Mouse (Mus musculus): ENCODE data around the gene Actr10. TPM values are rescaled to one million over a fixed set of nuclear protein-coding genes. Genes with fewer than 3 reads are reported as not detected.

Gene Actr10
- polyA plus RNA-seq, 1 experiment from 2014 or later: 192 TPM

DNA sequence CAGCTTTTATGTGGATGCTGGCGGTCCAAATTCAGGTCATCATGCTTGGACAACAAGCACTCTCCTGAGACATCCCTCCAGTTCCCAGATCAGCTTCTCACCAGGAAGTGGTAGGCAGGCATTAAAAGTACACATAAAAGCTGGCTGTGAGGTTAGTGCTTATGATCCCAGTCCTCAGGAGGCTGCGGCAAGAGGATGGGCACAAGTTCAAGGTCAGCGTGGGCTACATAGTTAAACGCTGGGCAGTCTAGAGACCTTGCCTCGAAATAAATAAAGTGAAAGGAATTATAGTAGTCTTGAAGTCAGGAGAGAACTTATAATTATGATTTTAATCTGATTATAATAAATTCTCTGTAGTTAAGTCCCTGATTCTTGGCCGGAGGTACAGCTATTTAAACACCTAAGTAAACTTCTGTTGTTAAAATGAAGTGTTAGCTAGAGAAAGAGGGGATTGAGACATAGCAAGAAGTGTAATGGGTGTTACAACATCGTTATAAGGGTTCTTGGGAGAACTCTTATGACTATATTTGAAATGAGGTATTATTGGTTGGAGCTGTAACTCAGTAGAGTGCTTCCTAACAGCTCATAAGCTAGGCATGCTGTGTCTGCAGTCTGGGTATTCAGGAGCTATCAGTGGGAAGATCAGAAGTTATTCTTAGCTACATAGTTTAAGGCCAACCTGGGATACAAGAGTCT lies 47.3 kb downstream of the Actr10 start:
- H3K9me3 ChIP-seq (ENCODE audit: low read length): no peaks in the 10 kb centered on the region
- no peak for TF ChIP-seq CTCF (IDR thresholded peaks at IDR 0.05)
- TF ChIP-seq EP300 (IDR thresholded peaks at IDR 0.05): peak; percentile 70
- no peak overlapping the region for H3K27ac ChIP-seq (ENCODE audit: low read length)
- H3K36me3 ChIP-seq (ENCODE audit: insufficient read depth, low read length): peaks cover 34% of the 10 kb centered on the region
- DNase-seq (ENCODE audit: low spot score) (peak; percentile 88), ATAC-seq (peak; percentile 94)
- WGBS: 76% methylated on average over 7 of the region's 7 CpGs
- H3K27me3 ChIP-seq (replicated peaks; ENCODE audit: insufficient read depth, low read length): no peaks in the 10 kb centered on the region
- no peak overlapping the region for H3K4me2 ChIP-seq (replicated peaks; ENCODE audit: low read depth, low read length)
- H3K4me1 ChIP-seq (ENCODE audit: insufficient read depth, low read depth, low read length): no peaks in the 10 kb centered on the region
- H3K4me3 ChIP-seq (ENCODE audit: low read depth, low read length): no peak overlapping the region
- no peak overlapping the region for H3K9ac ChIP-seq (replicated peaks; ENCODE audit: low read depth)

DNA sequence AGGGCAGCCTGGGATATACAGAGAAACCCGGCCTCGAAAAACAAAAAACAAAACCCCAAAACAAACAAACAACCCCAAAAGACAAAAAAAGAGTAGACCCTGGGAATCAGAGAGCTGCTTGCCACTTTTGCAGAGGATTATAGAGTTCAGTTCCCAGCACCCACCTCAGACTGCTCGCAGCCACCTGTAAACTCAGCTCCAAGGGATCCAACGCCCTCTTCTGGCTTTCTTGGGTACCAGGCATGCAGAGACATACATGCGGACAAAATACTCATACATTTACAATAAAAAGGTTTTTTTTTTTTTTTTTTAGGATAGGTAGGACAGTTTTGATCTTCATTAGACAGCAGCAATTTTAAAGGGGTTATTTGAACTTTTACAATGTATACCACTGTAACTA lies 59.6 kb downstream of the Actr10 start:
- no peak overlapping the region for H3K4me3 ChIP-seq (ENCODE audit: low read depth, low read length)
- H3K4me1 ChIP-seq (ENCODE audit: insufficient read depth, low read depth, low read length): peaks cover 4% of the 10 kb centered on the region; the same call in 1 of the 2 replicates
- no peak for ATAC-seq
- H3K4me2 ChIP-seq (replicated peaks; ENCODE audit: low read depth, low read length): no peak overlapping the region
- 0 out of 2 replicates have a peak, but pooled peaks cover 3% of the 10 kb centered on the region for H3K36me3 ChIP-seq (ENCODE audit: insufficient read depth, low read length)
- no peak for DNase-seq (ENCODE audit: low spot score)
- H3K9ac ChIP-seq (replicated peaks; ENCODE audit: low read depth): no peak overlapping the region
- no peaks in the 10 kb centered on the region for H3K9me3 ChIP-seq (ENCODE audit: low read length)
- TF ChIP-seq CTCF (IDR thresholded peaks at IDR 0.05): peak; percentile 19; the same call in 1 of the 2 replicates
- TF ChIP-seq EP300 (IDR thresholded peaks at IDR 0.05): no peak
- H3K27me3 ChIP-seq (replicated peaks; ENCODE audit: insufficient read depth, low read length): no peaks in the 10 kb centered on the region
- WGBS: 88% methylated on average over 5 of the region's 5 CpGs
- H3K27ac ChIP-seq (ENCODE audit: low read length): no peak overlapping the region

DNA sequence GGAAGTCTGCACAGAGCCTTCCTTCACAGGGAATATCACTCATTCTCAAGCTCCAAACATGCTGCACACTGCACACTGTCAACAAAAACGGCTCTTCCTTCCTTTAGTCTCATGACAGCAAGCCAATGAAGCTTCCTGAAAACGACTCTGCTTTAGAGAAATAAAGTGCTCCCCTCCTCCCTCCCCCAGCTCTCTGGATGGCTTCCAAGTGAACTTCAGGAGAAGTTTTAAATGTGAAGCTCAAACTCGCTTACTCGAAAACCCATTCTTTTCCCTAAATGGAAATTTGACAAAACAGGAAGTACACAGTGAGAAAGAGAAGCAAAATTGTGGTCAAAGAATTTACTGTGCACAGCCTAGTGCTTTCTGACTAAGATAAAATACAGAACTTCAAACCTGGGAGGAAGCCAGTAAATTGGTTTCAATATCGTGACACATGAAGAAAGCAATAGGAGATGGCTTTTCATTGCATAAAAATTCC lies 61.8 kb downstream of the Actr10 start:
- H3K9ac ChIP-seq (replicated peaks; ENCODE audit: low read depth): no peak overlapping the region
- H3K27me3 ChIP-seq (replicated peaks; ENCODE audit: insufficient read depth, low read length): no peaks in the 10 kb centered on the region
- peak overlapping the region; percentile 54 for H3K27ac ChIP-seq (ENCODE audit: low read length)
- peak overlapping the region; percentile 27 for H3K4me2 ChIP-seq (replicated peaks; ENCODE audit: low read depth, low read length)
- no peaks in the 10 kb centered on the region for H3K9me3 ChIP-seq (ENCODE audit: low read length)
- DNase-seq (ENCODE audit: low spot score): peak; percentile 74
- TF ChIP-seq CTCF (IDR thresholded peaks at IDR 0.05) (no peak), EP300 (IDR thresholded peaks at IDR 0.05) (peak; percentile 44)
- peak; percentile 74 for ATAC-seq
- H3K4me3 ChIP-seq (ENCODE audit: low read depth, low read length): no peak overlapping the region
- 10% methylated on average over 5 of the region's 5 CpGs for WGBS
- no peaks in the 10 kb centered on the region; the same call in 1 of the 2 replicates for H3K36me3 ChIP-seq (ENCODE audit: insufficient read depth, low read length)
- peaks cover 4% of the 10 kb centered on the region; the same call in 1 of the 2 replicates for H3K4me1 ChIP-seq (ENCODE audit: insufficient read depth, low read depth, low read length)

DNA sequence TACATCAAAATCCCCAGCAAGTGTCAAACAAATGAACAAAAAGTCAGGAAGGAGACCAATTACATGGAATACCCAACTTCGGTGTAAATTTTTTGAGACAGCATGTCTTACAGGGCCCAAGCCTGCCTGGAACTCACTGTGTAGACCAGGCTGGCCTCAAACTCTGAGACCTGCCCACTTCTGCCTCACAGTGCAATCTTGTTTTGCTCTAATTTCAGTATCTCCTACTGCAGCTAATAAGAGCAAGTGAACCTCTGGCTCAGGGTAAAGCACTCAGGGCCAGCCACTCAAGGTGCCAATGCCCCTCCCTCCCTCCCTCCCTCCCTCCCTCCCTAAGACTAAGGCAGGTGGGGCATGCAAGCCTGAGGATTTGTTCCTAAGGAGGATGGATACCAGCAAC lies 62.7 kb downstream of the Actr10 start:
- Histone ChIP-seq H3K9me3 (ENCODE audit: low read length) (no peaks in the 10 kb centered on the region), H3K4me3 (ENCODE audit: low read depth, low read length) (no peak overlapping the region), H3K9ac (replicated peaks; ENCODE audit: low read depth) (no peak overlapping the region), H3K36me3 (ENCODE audit: insufficient read depth, low read length) (no peaks in the 10 kb centered on the region; the same call in 1 of the 2 replicates), H3K27ac (ENCODE audit: low read length) (no peak overlapping the region), H3K4me2 (replicated peaks; ENCODE audit: low read depth, low read length) (no peak overlapping the region), H3K4me1 (ENCODE audit: insufficient read depth, low read depth, low read length) (peaks cover 4% of the 10 kb centered on the region; the same call in 1 of the 2 replicates), H3K27me3 (replicated peaks; ENCODE audit: insufficient read depth, low read length) (no peaks in the 10 kb centered on the region)
- TF ChIP-seq EP300 (IDR thresholded peaks at IDR 0.05) (no peak), CTCF (IDR thresholded peaks at IDR 0.05) (no peak)
- no peak for DNase-seq (ENCODE audit: low spot score)
- 45% methylated on average over 1 of the region's 1 CpGs for WGBS
- peak; percentile 41; the same call in 1 of the 2 replicates for ATAC-seq

DNA sequence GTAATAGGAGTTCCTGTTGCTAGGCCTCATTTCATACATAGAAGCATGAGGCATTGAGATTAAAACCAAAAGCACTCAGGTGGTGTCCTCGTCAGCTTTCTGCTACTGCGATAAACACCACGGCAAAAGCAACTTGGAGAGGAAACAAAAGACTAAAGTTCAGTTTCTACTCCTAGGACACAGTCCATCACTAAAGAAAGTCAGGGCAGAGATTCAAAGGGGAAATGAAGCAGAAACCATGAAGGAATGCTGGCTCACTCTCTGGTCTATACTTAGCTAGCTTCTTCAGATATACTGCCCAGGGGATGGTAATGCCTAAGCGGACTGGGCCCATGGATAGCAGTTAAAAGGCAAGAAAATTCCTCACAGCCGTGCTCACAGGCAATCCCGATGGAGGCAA lies 63.8 kb downstream of the Actr10 start:
- DNase-seq (ENCODE audit: low spot score) (no peak), ATAC-seq (no peak)
- TF ChIP-seq CTCF (IDR thresholded peaks at IDR 0.05): no peak
- TF ChIP-seq EP300 (IDR thresholded peaks at IDR 0.05): no peak
- 77% methylated on average over 6 of the region's 6 CpGs for WGBS
- no peak overlapping the region for H3K4me3 ChIP-seq (ENCODE audit: low read depth, low read length)
- H3K9me3 ChIP-seq (ENCODE audit: low read length): no peaks in the 10 kb centered on the region
- H3K4me2 ChIP-seq (replicated peaks; ENCODE audit: low read depth, low read length): no peak overlapping the region
- H3K4me1 ChIP-seq (ENCODE audit: insufficient read depth, low read depth, low read length): peaks cover 4% of the 10 kb centered on the region; the same call in 1 of the 2 replicates
- H3K27me3 ChIP-seq (replicated peaks; ENCODE audit: insufficient read depth, low read length): no peaks in the 10 kb centered on the region
- no peak overlapping the region for H3K27ac ChIP-seq (ENCODE audit: low read length)
- H3K9ac ChIP-seq (replicated peaks; ENCODE audit: low read depth): no peak overlapping the region
- H3K36me3 ChIP-seq (ENCODE audit: insufficient read depth, low read length): no peaks in the 10 kb centered on the region; the same call in 1 of the 2 replicates

DNA sequence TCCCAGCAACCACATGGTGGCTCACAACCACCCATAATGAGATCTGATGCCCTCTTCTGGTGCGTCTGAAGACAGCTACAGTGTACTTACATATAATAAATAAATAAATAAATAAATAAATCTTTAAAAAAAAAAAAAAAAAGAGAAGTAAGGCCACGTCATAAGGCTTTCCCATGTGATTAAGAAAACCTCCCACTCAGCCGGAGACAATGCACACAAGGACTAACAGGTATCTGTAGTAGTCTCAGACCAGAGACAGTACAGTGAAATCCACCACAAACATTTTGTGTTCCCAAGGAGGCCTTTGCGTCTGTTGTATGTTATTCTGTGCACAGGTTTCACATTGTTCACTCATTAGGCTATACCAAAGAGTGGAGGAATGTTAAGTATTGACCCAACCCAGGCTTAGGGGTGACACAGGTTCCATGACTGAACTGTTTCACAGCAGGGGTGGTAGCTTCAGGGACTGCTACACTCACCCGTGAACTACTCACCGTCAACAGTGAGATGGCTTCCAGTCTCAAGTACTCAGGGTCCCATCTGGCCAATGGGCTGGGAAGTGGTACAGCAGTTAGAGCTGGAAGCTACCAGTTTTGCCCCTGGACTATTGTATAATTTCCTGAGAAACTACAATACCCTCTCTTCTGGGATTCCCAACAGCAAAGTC lies 66.2 kb downstream of the Actr10 start:
- Histone ChIP-seq H3K4me2 (replicated peaks; ENCODE audit: low read depth, low read length) (no peak overlapping the region), H3K36me3 (ENCODE audit: insufficient read depth, low read length) (no peaks in the 10 kb centered on the region; the same call in 1 of the 2 replicates), H3K9me3 (ENCODE audit: low read length) (no peaks in the 10 kb centered on the region), H3K27me3 (replicated peaks; ENCODE audit: insufficient read depth, low read length) (no peaks in the 10 kb centered on the region), H3K4me1 (ENCODE audit: insufficient read depth, low read depth, low read length) (peaks cover 4% of the 10 kb centered on the region; the same call in 1 of the 2 replicates), H3K9ac (replicated peaks; ENCODE audit: low read depth) (no peak overlapping the region), H3K4me3 (ENCODE audit: low read depth, low read length) (no peak overlapping the region), H3K27ac (ENCODE audit: low read length) (no peak overlapping the region)
- DNase-seq (ENCODE audit: low spot score) (no peak), ATAC-seq (no peak)
- TF ChIP-seq EP300 (IDR thresholded peaks at IDR 0.05) (no peak), CTCF (IDR thresholded peaks at IDR 0.05) (no peak)
- WGBS: 86% methylated on average over 5 of the region's 6 CpGs

All from lung, postnatal 0 days (tissue).